Mouse (Mus musculus) neural tube, embryonic 12.5 days (tissue): ENCODE measurements around the gene Tinagl1. TPM values are rescaled to one million over a fixed set of nuclear protein-coding genes. Genes with fewer than 3 reads are reported as not detected.

Experiments
- ATAC-seq: fragments of 200-750 bp; cut with Nextera tagmentation; 2 replicates; pipeline ENCODE4 v1.8.0; 2017; ENCODE audit warnings: low read depth, mild to moderate bottlenecking, moderate TSS enrichment, moderate library complexity; ENCODE audit not compliant: low FRiP score
- H3K27ac ChIP-seq: fragments of 300-500 bp; sonication (generic); 2 replicates; pipeline ENCODE4 v1.5.1; 2016
- H3K27me3 ChIP-seq: fragments of 300-500 bp; sonication (generic); replicated peaks from 2 replicates; pipeline ENCODE4 v1.6.1; 2016; ENCODE audit warnings: mild to moderate bottlenecking
- H3K36me3 ChIP-seq: fragments of 300-500 bp; sonication (generic); 2 replicates; pipeline ENCODE4 v1.6.1; 2016; ENCODE audit warnings: mild to moderate bottlenecking
- H3K4me1 ChIP-seq: fragments of 300-500 bp; sonication (generic); 2 replicates; pipeline ENCODE4 v1.6.1; 2016
- H3K4me2 ChIP-seq: fragments of 300-500 bp; sonication (generic); replicated peaks from 2 replicates; pipeline ENCODE4 v1.6.1; 2016; ENCODE audit warnings: mild to moderate bottlenecking
- H3K4me3 ChIP-seq: fragments of 300-500 bp; sonication (generic); 2 replicates; pipeline ENCODE4 v1.5.1; 2016
- H3K9ac ChIP-seq: fragments of 300-500 bp; sonication (generic); 2 replicates; pipeline ENCODE4 v1.6.1; 2016; ENCODE audit warnings: mild to moderate bottlenecking
- H3K9me3 ChIP-seq: fragments of 300-500 bp; sonication (generic); 2 replicates; pipeline ENCODE4 v1.6.1; 2016; ENCODE audit warnings: mild to moderate bottlenecking
- WGBS: fragments of 180-500 bp; shearing (Covaris S2); methylation state at CpG from one replicate; pipeline ENCODE4 v1.1.7; 2016; 5-methylcytosine and 5-hydroxymethylcytosine counted together
- polyA plus RNA-seq: library from polyadenylated mRNA; unstranded; fragments of >200 nt; fragmentation: Nextera tagmentation; extraction: Ambion mirVana; gene quantifications from 2 replicates; pipeline ENCODE4 v1.2.1, GENCODE M21; 2016

Gene Tinagl1
- polyA plus RNA-seq, 1 experiment from 2014 or later, result 5.5 TPM

DNA sequence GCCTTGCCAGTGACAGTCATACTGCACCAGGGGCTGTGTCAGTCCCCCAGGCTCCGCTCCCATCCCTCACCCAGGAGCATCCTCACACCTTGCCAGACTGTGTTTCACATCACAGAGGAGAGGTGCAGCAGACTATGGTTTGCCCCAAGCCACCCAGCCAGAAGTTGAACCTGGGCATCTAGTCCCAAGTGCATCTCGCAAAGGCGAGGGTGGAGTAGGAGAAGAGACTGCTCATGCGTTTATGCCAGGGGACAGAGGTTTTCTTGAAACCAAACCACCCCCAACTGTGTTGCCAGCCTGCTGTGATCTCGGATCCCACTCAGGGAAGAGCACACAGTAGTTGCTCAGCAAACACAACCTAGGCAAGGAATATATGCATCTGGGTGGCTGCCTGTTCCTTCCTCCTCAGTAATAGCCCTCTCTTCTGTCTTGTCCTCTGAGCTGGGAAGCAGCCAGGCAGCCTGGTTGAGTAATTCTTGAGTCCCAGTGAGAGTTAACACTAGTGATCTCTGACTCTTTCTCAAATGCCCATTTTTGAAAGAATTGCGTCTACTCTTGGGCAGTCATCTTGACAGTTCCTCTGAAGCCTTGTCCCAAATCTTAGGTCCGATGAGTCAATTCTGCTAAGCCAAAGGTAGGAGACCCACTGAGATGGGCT is 43.3 kb downstream of the Tinagl1 start:
- no peak overlapping the region for H3K4me3 ChIP-seq
- H3K27me3 ChIP-seq, result peaks cover 3% of the 10 kb centered on the region; the same call in 1 of the 2 replicates
- no peak overlapping the region for H3K27ac ChIP-seq
- no peaks in the 10 kb centered on the region for H3K4me1 ChIP-seq
- no peak overlapping the region for H3K9ac ChIP-seq
- peaks cover 12% of the 10 kb centered on the region for H3K36me3 ChIP-seq
- no peak overlapping the region for H3K4me2 ChIP-seq
- 87% methylated on average over 7 of the region's 7 CpGs for WGBS
- ATAC-seq, result no peak
- H3K9me3 ChIP-seq, result no peaks in the 10 kb centered on the region

GRCm38 (mm10) chr4:130130641-130131350 is 44.1 kb downstream of the Tinagl1 start:
- H3K4me3 ChIP-seq, result no peak overlapping the region
- 52% methylated on average over 13 of the region's 13 CpGs for WGBS
- H3K4me2 ChIP-seq, result no peak overlapping the region

GRCm38 (mm10) chr4:130130082-130130481 is 44.8 kb downstream of the Tinagl1 start:
- no peaks in the 10 kb centered on the region for H3K9me3 ChIP-seq
- WGBS, result 79% methylated on average over 10 of the region's 10 CpGs
- no peak overlapping the region for H3K4me3 ChIP-seq
- H3K36me3 ChIP-seq, result peaks cover 27% of the 10 kb centered on the region
- H3K27me3 ChIP-seq, result no peaks in the 10 kb centered on the region
- H3K27ac ChIP-seq, result no peak overlapping the region
- ATAC-seq, result no peak
- H3K9ac ChIP-seq, result no peak overlapping the region
- H3K4me1 ChIP-seq, result no peaks in the 10 kb centered on the region
- no peak overlapping the region for H3K4me2 ChIP-seq

More at GRCm38 (mm10) chr4:130130641-130131350, 44.1 kb downstream of the Tinagl1 start:
- no peak for ATAC-seq
- H3K27ac ChIP-seq, result no peak overlapping the region
- no peak overlapping the region for H3K9ac ChIP-seq
- no peaks in the 10 kb centered on the region for H3K9me3 ChIP-seq
- peaks cover 20% of the 10 kb centered on the region for H3K36me3 ChIP-seq
- no peaks in the 10 kb centered on the region for H3K4me1 ChIP-seq
- H3K27me3 ChIP-seq, result no peaks in the 10 kb centered on the region

GRCm38 (mm10) chr4:130128907-130129306 is 46.0 kb downstream of the Tinagl1 start:
- Histone ChIP-seq H3K27ac (no peak overlapping the region), H3K36me3 (peaks cover 38% of the 10 kb centered on the region), H3K27me3 (no peaks in the 10 kb centered on the region), H3K4me3 (no peak overlapping the region), H3K4me2 (no peak overlapping the region), H3K4me1 (no peaks in the 10 kb centered on the region), H3K9ac (no peak overlapping the region), H3K9me3 (no peaks in the 10 kb centered on the region)
- 88% methylated on average over 5 of the region's 5 CpGs for WGBS
- no peak for ATAC-seq

DNA sequence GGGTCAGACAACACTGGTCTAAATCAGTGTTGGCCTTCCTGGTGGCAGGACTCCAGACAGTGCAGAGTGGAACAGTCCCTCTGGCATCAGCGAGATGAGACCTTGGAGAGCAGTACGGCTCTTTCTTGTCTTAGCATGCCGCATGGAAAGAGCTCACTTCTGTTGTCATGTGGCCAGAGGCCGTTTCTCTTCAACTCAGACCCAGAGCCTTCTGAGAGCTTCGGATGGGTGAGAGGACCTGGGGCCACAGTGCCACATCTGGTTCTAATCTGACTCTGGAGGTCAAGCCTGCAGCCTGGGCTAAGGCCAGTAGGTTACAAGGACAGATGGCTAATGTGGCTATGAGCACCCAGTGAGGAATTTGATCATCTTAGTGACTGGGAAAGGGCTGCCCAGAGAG is 49.0 kb downstream of the Tinagl1 start:
- H3K36me3 ChIP-seq, result peaks cover 62% of the 10 kb centered on the region

GRCm38 (mm10) chr4:130125164-130125563 is 49.8 kb downstream of the Tinagl1 start:
- peaks cover 63% of the 10 kb centered on the region for H3K36me3 ChIP-seq
- 93% methylated on average over 6 of the region's 6 CpGs for WGBS
- ATAC-seq, result no peak
- H3K4me1 ChIP-seq, result no peaks in the 10 kb centered on the region
- no peak overlapping the region for H3K27ac ChIP-seq
- no peak overlapping the region for H3K4me2 ChIP-seq
- H3K9me3 ChIP-seq, result no peaks in the 10 kb centered on the region
- H3K4me3 ChIP-seq, result no peak overlapping the region
- no peak overlapping the region for H3K9ac ChIP-seq
- H3K27me3 ChIP-seq, result no peaks in the 10 kb centered on the region

More for the DNA sequence above, 49.0 kb downstream of the Tinagl1 start:
- Histone ChIP-seq H3K27me3 (no peaks in the 10 kb centered on the region), H3K9ac (no peak overlapping the region), H3K4me3 (no peak overlapping the region), H3K9me3 (no peaks in the 10 kb centered on the region), H3K4me2 (no peak overlapping the region), H3K27ac (no peak overlapping the region), H3K4me1 (no peaks in the 10 kb centered on the region)
- 81% methylated on average over 5 of the region's 5 CpGs for WGBS
- ATAC-seq, result no peak

- Histone ChIP-seq H3K4me1 (no peaks in the 10 kb centered on the region), H3K4me2 (no peak overlapping the region), H3K9me3 (no peaks in the 10 kb centered on the region), H3K4me3 (no peak overlapping the region), H3K36me3 (peaks cover 63% of the 10 kb centered on the region), H3K27ac (no peak overlapping the region), H3K27me3 (no peaks in the 10 kb centered on the region), H3K9ac (no peak overlapping the region)
- no peak for ATAC-seq
- WGBS, result 90% methylated on average over 4 of the region's 4 CpGs
Observed at GRCm38 (mm10) chr4:130124110-130124509, 50.8 kb downstream of the Tinagl1 start.

GRCm38 (mm10) chr4:130123020-130123419 is 51.9 kb downstream of the Tinagl1 start:
- H3K27me3 ChIP-seq, result no peaks in the 10 kb centered on the region
- peaks cover 63% of the 10 kb centered on the region for H3K36me3 ChIP-seq
- no peak overlapping the region for H3K4me3 ChIP-seq
- no peaks in the 10 kb centered on the region for H3K4me1 ChIP-seq
- ATAC-seq, result no peak
- no peak overlapping the region for H3K9ac ChIP-seq
- no peak overlapping the region for H3K4me2 ChIP-seq
- H3K9me3 ChIP-seq, result no peaks in the 10 kb centered on the region
- 89% methylated on average over 5 of the region's 5 CpGs for WGBS
- H3K27ac ChIP-seq, result no peak overlapping the region

GRCm38 (mm10) chr4:130121560-130121959 is 53.4 kb downstream of the Tinagl1 start:
- Histone ChIP-seq H3K27ac (no peak overlapping the region), H3K4me3 (no peak overlapping the region), H3K27me3 (no peaks in the 10 kb centered on the region), H3K4me2 (no peak overlapping the region), H3K9me3 (no peaks in the 10 kb centered on the region), H3K36me3 (peaks cover 51% of the 10 kb centered on the region), H3K9ac (no peak overlapping the region), H3K4me1 (no peaks in the 10 kb centered on the region)
- ATAC-seq, result no peak
- WGBS, result 76% methylated on average over 8 of the region's 8 CpGs

DNA sequence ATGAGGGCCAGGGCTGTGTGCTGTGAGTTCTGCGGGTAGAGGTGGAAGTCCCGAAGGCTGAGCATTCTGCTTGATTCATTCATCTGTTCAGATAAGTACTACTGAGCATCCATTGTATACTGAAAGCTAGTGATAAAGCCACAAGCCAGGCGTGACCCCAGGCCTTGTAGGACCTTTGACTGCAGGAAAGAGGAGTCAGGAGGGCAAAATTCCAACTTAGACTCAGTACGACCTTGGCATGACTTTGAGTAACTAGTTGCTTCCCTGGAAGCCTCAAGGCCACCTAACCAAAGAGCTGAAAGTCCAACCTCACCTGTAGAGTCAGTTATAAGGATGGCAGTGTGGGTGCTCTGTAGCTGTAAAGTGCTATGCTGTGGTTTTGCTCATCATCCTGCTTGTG is 54.2 kb downstream of the Tinagl1 start:
- no peak for ATAC-seq
- 88% methylated on average over 4 of the region's 4 CpGs for WGBS
- H3K36me3 ChIP-seq, result peaks cover 43% of the 10 kb centered on the region
- H3K9ac ChIP-seq, result no peak overlapping the region
- H3K27me3 ChIP-seq, result no peaks in the 10 kb centered on the region
- no peaks in the 10 kb centered on the region for H3K9me3 ChIP-seq
- no peak overlapping the region for H3K27ac ChIP-seq
- H3K4me2 ChIP-seq, result no peak overlapping the region
- H3K4me3 ChIP-seq, result no peak overlapping the region
- H3K4me1 ChIP-seq, result no peaks in the 10 kb centered on the region
